Mouse (Mus musculus) mammary gland, adult 2 months (tissue): ENCODE data around the gene Olfr153. TPM values are rescaled to one million over a fixed set of nuclear protein-coding genes. Genes with fewer than 3 reads are reported as not detected.

Source experiments
- polyA plus RNA-seq: library from polyadenylated mRNA; depleted of rRNA; stranded (reverse); fragments of >200 nt; gene quantifications from 2 replicates; pipeline ENCODE4 v1.2.3, GENCODE M21; 2012; ENCODE audit warnings: low replicate concordance; rRNA removed

Gene Olfr153
- polyA plus RNA-seq = not detected in 2 replicates

DNA sequence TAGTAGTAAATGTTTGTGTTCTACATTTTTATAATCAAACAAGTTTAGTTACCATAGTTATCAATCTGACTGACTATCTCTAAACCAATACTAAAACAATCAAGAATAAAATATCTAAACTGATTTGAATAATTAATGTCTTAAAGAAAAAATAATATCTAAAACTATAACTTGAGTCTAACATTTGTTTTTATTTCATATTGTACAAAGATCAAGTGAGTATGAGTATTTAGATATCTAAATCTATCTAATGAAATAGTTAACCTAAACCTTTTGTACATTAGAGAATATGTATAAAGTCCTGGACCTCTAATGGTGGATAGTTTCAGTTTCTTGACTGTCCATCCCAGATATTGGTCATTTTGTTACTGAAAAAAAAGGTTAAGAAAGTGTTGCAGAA, at the start of gene Olfr153:
TSS of gene Olfr153 (plus strand) at position 301 of the 400 bp plus-strand sequence.

DNA sequence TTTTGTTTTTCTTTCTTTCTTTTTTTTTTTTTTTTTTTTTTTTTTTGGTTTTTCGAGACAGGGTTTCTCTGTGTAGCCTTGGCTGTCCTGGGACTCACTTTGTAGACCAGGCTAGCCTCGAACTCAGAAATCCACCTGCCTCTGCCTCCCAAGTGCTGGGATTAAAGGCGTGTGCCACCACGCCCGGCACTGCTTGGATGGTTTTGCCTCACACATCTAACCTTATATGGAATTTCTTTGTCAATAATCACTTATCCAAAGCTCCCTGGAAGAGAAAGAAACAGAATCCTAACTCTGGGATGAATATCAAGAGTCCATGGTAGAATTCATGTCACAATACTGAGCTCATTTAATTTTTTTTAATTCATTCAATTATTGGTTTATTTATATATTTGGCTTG, 34.6 kb upstream of the Olfr153 start, which contains the start of gene Pramel7:
TSS of gene Pramel7 (minus strand) at position 101 of the 400 bp plus-strand sequence.

DNA sequence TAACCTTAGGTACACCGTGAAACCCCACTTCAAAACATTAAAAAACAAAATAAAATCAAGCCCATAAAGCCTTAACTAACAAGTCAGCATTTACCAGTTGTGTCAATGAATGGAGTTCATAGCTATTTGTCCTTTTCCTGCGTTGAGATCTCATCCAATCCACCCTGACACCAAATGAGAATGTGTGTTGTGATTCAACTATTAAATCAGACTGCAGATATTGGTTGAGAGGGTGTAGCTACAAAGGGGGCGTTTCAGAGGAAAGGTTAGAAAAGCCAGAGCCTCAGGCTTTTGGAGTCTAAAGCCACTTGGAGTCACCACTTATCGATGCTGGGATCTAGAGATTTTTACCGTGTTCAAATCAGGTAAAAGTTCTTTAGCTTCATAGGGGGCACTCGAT, 25.3 kb upstream of the Olfr153 start, which contains the start of gene Pramel6:
TSS of gene Pramel6 (plus strand) at position 301 of the 400 bp plus-strand sequence.

DNA sequence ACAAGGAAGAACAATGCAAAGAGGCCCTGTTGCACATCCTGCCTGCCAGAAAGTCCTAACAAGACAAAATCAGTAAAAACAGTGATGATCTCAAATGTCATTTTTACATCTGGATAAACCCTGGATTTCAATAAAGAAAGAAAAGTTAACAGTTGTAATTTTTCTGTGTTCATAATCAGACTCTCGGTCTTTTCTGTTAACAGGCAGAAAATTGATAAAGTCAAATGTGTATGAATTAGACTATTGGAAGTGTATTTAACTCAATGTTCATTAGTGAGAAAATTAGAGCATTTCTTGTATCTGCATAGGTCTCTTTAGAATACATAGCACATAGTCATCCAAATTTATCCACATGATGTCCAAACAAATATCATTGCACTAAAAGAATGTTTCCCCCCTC, 13.8 kb downstream of the Olfr153 start, which contains the start of gene Olfr1128:
TSS of gene Olfr1128 (minus strand) at position 101 of the 400 bp plus-strand sequence.

DNA sequence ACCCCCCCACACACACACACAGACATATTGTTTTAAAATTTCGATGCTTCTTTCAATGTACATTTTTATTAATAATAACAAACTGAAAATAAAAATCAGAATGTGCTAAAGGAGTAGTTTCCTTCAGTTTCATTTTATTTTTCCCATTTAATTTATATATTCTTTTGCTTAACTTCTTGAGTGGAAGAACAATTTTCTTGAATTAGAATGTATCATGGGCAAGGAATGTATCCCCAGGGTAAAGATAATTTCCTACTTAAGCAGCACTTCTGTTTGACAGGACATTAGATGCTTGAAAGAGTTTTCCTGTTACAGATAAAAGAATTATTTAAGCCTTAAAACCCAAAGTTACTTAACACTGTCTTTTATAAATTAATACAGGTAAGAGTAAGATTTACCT, 42.0 kb downstream of the Olfr153 start, which contains the start of gene Olfr1129:
TSS of gene Olfr1129 (plus strand) at position 301 of the 400 bp plus-strand sequence.

Other genes with a start within 250 kb of the Olfr153 start
- gene Olfr1118, start 224.2 kb upstream of the Olfr153 start, polyA plus RNA-seq = not detected in 2 replicates
- not detected in 2 replicates for gene Olfr1120, start 177.0 kb upstream of the Olfr153 start, polyA plus RNA-seq
- gene Olfr1121, start 161.9 kb upstream of the Olfr153 start, polyA plus RNA-seq = not detected in 2 replicates
- not detected in 2 replicates for gene Olfr1122, start 145.9 kb upstream of the Olfr153 start, polyA plus RNA-seq
- not detected in 2 replicates for gene Olfr1123, start 115.2 kb upstream of the Olfr153 start, polyA plus RNA-seq
- not detected in 2 replicates for gene Olfr1124, start 101.5 kb upstream of the Olfr153 start, polyA plus RNA-seq
- not detected in 2 replicates for gene Olfr1126, start 77.8 kb upstream of the Olfr153 start, polyA plus RNA-seq
- not detected in 2 replicates for gene Pramel7, start 34.7 kb upstream of the Olfr153 start, polyA plus RNA-seq
- not detected in 2 replicates for gene Pramel6, start 25.2 kb upstream of the Olfr153 start, polyA plus RNA-seq
- not detected in 2 replicates for gene Olfr1128, start 13.7 kb downstream of the Olfr153 start, polyA plus RNA-seq
- not detected in 2 replicates for gene Olfr1129, start 42.1 kb downstream of the Olfr153 start, polyA plus RNA-seq
- gene Olfr1130, start 74.4 kb downstream of the Olfr153 start, polyA plus RNA-seq = not detected in 2 replicates
- not detected in 2 replicates for gene Olfr1131, start 95.3 kb downstream of the Olfr153 start, polyA plus RNA-seq
- not detected in 2 replicates for gene Olfr1132, start 105.7 kb downstream of the Olfr153 start, polyA plus RNA-seq
- not detected in 2 replicates for gene Olfr1133, start 115.6 kb downstream of the Olfr153 start, polyA plus RNA-seq
- not detected in 2 replicates for gene Olfr1134, start 126.7 kb downstream of the Olfr153 start, polyA plus RNA-seq
- not detected in 2 replicates for gene Olfr1135, start 141.9 kb downstream of the Olfr153 start, polyA plus RNA-seq
- gene Olfr1136, start 162.2 kb downstream of the Olfr153 start, polyA plus RNA-seq = not detected in 2 replicates
- gene Olfr1137, start 181.4 kb downstream of the Olfr153 start, polyA plus RNA-seq = not detected in 2 replicates
- not detected in 2 replicates for gene Olfr1138, start 208.2 kb downstream of the Olfr153 start, polyA plus RNA-seq
- not detected in 2 replicates for gene Olfr1140, start 212.0 kb downstream of the Olfr153 start, polyA plus RNA-seq
- not detected in 2 replicates for gene Olfr1141, start 222.2 kb downstream of the Olfr153 start, polyA plus RNA-seq
- gene Olfr152, start 247.7 kb downstream of the Olfr153 start, polyA plus RNA-seq = not detected in 2 replicates